27 mouse cellular contexts compared by ENCODE assay signal in genomic region chr19:4033742-4034141, GRCm38 (mm10). TPM values are rescaled to one million over a fixed set of nuclear protein-coding genes. Genes with fewer than 3 reads are reported as not detected.
DNase-seq lines count a peak whose midpoint lies in the region; ATAC-seq and TF ChIP-seq lines count a peak whose summit lies in the region.
"Had no signal": no experiment of that assay in that cellular context is flagged by ENCODE, and none has a peak within 500 bp of the region (broad histone marks: within the 10 kb centered on the region; RNA-seq: fewer than 3 reads in every experiment).

No protein-coding gene starts in this region.

- WGBS in hindbrain, embryonic 13.5 days, result 63% methylated on average over 5 of the region's 5 CpGs
- WGBS in hindbrain, embryonic 12.5 days, result 70% methylated on average over 5 of the region's 5 CpGs
- 61% methylated on average over 5 of the region's 5 CpGs for WGBS in intestine, embryonic 14.5 days
- 53% methylated on average over 5 of the region's 5 CpGs for WGBS in liver, embryonic 12.5 days (ENCODE audit: insufficient replicate concordance)
- WGBS in small intestine, adult 2 months, result 19% methylated on average over 5 of the region's 5 CpGs
- 69% methylated on average over 5 of the region's 5 CpGs for WGBS in embryonic facial prominence, embryonic 10.5 days

- TF ChIP-seq POLR2A in small intestine, adult 2 months (IDR thresholded peaks at IDR 0.05; ENCODE audit: low read depth, low read length), result no peak

- no peaks in the 10 kb centered on the region for H3K36me3 ChIP-seq in hindbrain, embryonic 13.5 days
- H3K36me3 ChIP-seq in hindbrain, embryonic 12.5 days, result no peaks in the 10 kb centered on the region
- H3K36me3 ChIP-seq in intestine, embryonic 14.5 days (ENCODE audit: control insufficient read depth, insufficient read depth, low read length), result peaks cover 5% of the 10 kb centered on the region; the same call in 1 of the 2 replicates
- H3K36me3 ChIP-seq in liver, embryonic 12.5 days, result peaks cover 10% of the 10 kb centered on the region
- H3K36me3 ChIP-seq in small intestine, adult 2 months (ENCODE audit: control insufficient read depth, insufficient read depth, low read length), result peaks cover 6% of the 10 kb centered on the region
- H3K36me3 ChIP-seq in embryonic facial prominence, embryonic 10.5 days (replicated peaks), result peaks cover 13% of the 10 kb centered on the region

- H3K4me3 ChIP-seq in hindbrain, embryonic 13.5 days, result no peak overlapping the region
- H3K4me3 ChIP-seq in hindbrain, embryonic 12.5 days, result no peak overlapping the region
- no peak overlapping the region for H3K4me3 ChIP-seq in intestine, embryonic 14.5 days (ENCODE audit: low read depth, low read length)
- no peak overlapping the region for H3K4me3 ChIP-seq in liver, embryonic 12.5 days
- no peak overlapping the region for H3K4me3 ChIP-seq in small intestine, adult 2 months (ENCODE audit: low read depth, low read length)
- H3K4me3 ChIP-seq in embryonic facial prominence, embryonic 10.5 days, result no peak overlapping the region
- H3K4me3 ChIP-seq: embryonic facial prominence, embryonic 13.5 days; forebrain, embryonic 10.5 days; heart, embryonic 13.5 days; hindbrain, embryonic 10.5 days; megakaryocyte, embryonic 14.5 days; midbrain, embryonic 13.5 days had no signal

- no peak for TF ChIP-seq CTCF in small intestine, adult 2 months (IDR thresholded peaks at IDR 0.05; ENCODE audit: extremely low read depth, insufficient read length, insufficient replicate concordance, low read depth, low read length)

- H3K9ac ChIP-seq in hindbrain, embryonic 13.5 days, result 0 out of 2 replicates have a peak overlapping the region, but pooled peaks have one; percentile 19
- H3K9ac ChIP-seq in hindbrain, embryonic 12.5 days, result no peak overlapping the region
- H3K9ac ChIP-seq in intestine, embryonic 14.5 days (ENCODE audit: low read length), result no peak overlapping the region
- no peak overlapping the region for H3K9ac ChIP-seq in liver, embryonic 12.5 days
- H3K9ac ChIP-seq: embryonic facial prominence, embryonic 13.5 days; heart, embryonic 13.5 days; liver, embryonic 14.5 days; midbrain, embryonic 13.5 days had no signal

- ATAC-seq in hindbrain, embryonic 13.5 days (ENCODE audit: low FRiP score), result no peak
- ATAC-seq in hindbrain, embryonic 12.5 days (ENCODE audit: low FRiP score), result no peak
- ATAC-seq in intestine, embryonic 14.5 days (replicated peaks; ENCODE audit: low FRiP score, low TSS enrichment, low read depth), result no peak
- ATAC-seq in liver, embryonic 12.5 days, result no peak
- ATAC-seq: forebrain, embryonic 16.5 days; hindbrain, postnatal 0 days; midbrain, embryonic 13.5 days had no signal

- DNase-seq in intestine, embryonic 14.5 days (ENCODE audit: low spot score), result no peak
- DNase-seq in T-cell, adult 2 months (ENCODE audit: low spot score), result no peak
- DNase-seq in cerebellum, adult 11-12 months, result no peak
- no peak for DNase-seq in embryonic facial prominence, embryonic 10.5 days (ENCODE audit: low spot score)
- DNase-seq: adrenal gland, adult 8-10 months; cerebellum, adult 11 months; cerebellum, adult 9-11 months; embryo, embryonic 11 days; heart, postnatal 10 days; kidney, postnatal 4 days; lung, postnatal 4 days; thymus, postnatal 14 days had no signal

- no peaks in the 10 kb centered on the region for H3K27me3 ChIP-seq in hindbrain, embryonic 13.5 days
- H3K27me3 ChIP-seq in hindbrain, embryonic 12.5 days, result no peaks in the 10 kb centered on the region
- H3K27me3 ChIP-seq in intestine, embryonic 14.5 days (replicated peaks; ENCODE audit: control insufficient read depth, insufficient read depth, low read length), result no peaks in the 10 kb centered on the region
- H3K27me3 ChIP-seq in liver, embryonic 12.5 days (replicated peaks), result no peaks in the 10 kb centered on the region
- H3K27me3 ChIP-seq in small intestine, adult 2 months (ENCODE audit: control insufficient read depth, insufficient read depth, low read length), result no peaks in the 10 kb centered on the region
- H3K27me3 ChIP-seq in embryonic facial prominence, embryonic 10.5 days (replicated peaks; ENCODE audit: low read depth, poor library complexity, severe bottlenecking), result no peaks in the 10 kb centered on the region
- H3K27me3 ChIP-seq: CH12.LX; embryonic facial prominence, embryonic 13.5 days; heart, embryonic 13.5 days; megakaryocyte, embryonic 14.5 days; midbrain, embryonic 13.5 days had no signal

- peaks cover 21% of the 10 kb centered on the region for H3K4me1 ChIP-seq in hindbrain, embryonic 13.5 days (replicated peaks)
- H3K4me1 ChIP-seq in hindbrain, embryonic 12.5 days, result peaks cover 17% of the 10 kb centered on the region
- peaks cover 12% of the 10 kb centered on the region; the same call in 1 of the 2 replicates for H3K4me1 ChIP-seq in intestine, embryonic 14.5 days (replicated peaks; ENCODE audit: control insufficient read depth, insufficient read depth, low read length)
- H3K4me1 ChIP-seq in liver, embryonic 12.5 days, result peaks cover 27% of the 10 kb centered on the region
- H3K4me1 ChIP-seq in small intestine, adult 2 months (ENCODE audit: control insufficient read depth, insufficient read depth, insufficient read length, low read length), result peaks cover 24% of the 10 kb centered on the region
- peaks cover 24% of the 10 kb centered on the region for H3K4me1 ChIP-seq in embryonic facial prominence, embryonic 10.5 days

- no peak overlapping the region for H3K4me2 ChIP-seq in hindbrain, embryonic 13.5 days
- no peak overlapping the region for H3K4me2 ChIP-seq in hindbrain, embryonic 12.5 days (replicated peaks)
- no peak overlapping the region for H3K4me2 ChIP-seq in intestine, embryonic 14.5 days (ENCODE audit: low read length)
- H3K4me2 ChIP-seq in liver, embryonic 12.5 days, result no peak overlapping the region
- H3K4me2 ChIP-seq: embryonic facial prominence, embryonic 13.5 days; heart, embryonic 13.5 days; midbrain, embryonic 13.5 days had no signal

- H3K27ac ChIP-seq in hindbrain, embryonic 13.5 days, result no peak overlapping the region
- H3K27ac ChIP-seq in hindbrain, embryonic 12.5 days, result no peak overlapping the region
- peak overlapping the region; percentile 25; the same call in 1 of the 2 replicates for H3K27ac ChIP-seq in intestine, embryonic 14.5 days (ENCODE audit: low read depth)
- H3K27ac ChIP-seq in liver, embryonic 12.5 days, result peak overlapping the region; percentile 41; the same call in 1 of the 2 replicates
- H3K27ac ChIP-seq in small intestine, adult 2 months (ENCODE audit: insufficient read depth, low read depth, low read length), result peak overlapping the region; percentile 96
- H3K27ac ChIP-seq in embryonic facial prominence, embryonic 10.5 days (replicated peaks), result no peak overlapping the region
- H3K27ac ChIP-seq: embryonic facial prominence, embryonic 13.5 days; forebrain, embryonic 10.5 days; heart, embryonic 13.5 days; hindbrain, embryonic 10.5 days; hindbrain, postnatal 0 days; liver, embryonic 14.5 days; midbrain, embryonic 13.5 days had no signal

- H3K9me3 ChIP-seq in hindbrain, embryonic 13.5 days, result no peaks in the 10 kb centered on the region
- no peaks in the 10 kb centered on the region for H3K9me3 ChIP-seq in hindbrain, embryonic 12.5 days (replicated peaks)
- no peaks in the 10 kb centered on the region for H3K9me3 ChIP-seq in intestine, embryonic 14.5 days (ENCODE audit: control insufficient read depth, low read length)
- H3K9me3 ChIP-seq in liver, embryonic 12.5 days (replicated peaks), result no peaks in the 10 kb centered on the region
- H3K9me3 ChIP-seq in embryonic facial prominence, embryonic 10.5 days, result no peaks in the 10 kb centered on the region
- H3K9me3 ChIP-seq: embryonic facial prominence, embryonic 13.5 days; forebrain, embryonic 10.5 days; heart, embryonic 13.5 days; hindbrain, embryonic 10.5 days; midbrain, embryonic 13.5 days had no signal

RNA-seq across cellular contexts. Expression of gene Gstp1, which starts 4.0 kb away (rescaled TPM):
- polyA plus RNA-seq in hindbrain, embryonic 13.5 days (2015; fragmentation: Nextera tagmentation; extraction: Ambion mirVana), result 418 and 433 TPM in 2 replicates
- 357 and 360 TPM in 2 replicates for polyA plus RNA-seq in hindbrain, embryonic 12.5 days (2016; fragmentation: Nextera tagmentation; extraction: Ambion mirVana)
- 746 and 810 TPM in 2 replicates for polyA plus RNA-seq in intestine, embryonic 14.5 days (2014; fragmentation: Nextera tagmentation; extraction: Ambion mirVana)
- 583 and 622 TPM in 2 replicates for polyA plus RNA-seq in liver, embryonic 12.5 days (2016; fragmentation: Nextera tagmentation; extraction: Ambion mirVana)
- polyA plus RNA-seq in small intestine, adult 2 months (2012; rRNA removed), result 798 and 1,214 TPM in 2 replicates
- 456 and 458 TPM in 2 replicates for polyA plus RNA-seq in embryonic facial prominence, embryonic 10.5 days (2016; fragmentation: Nextera tagmentation; extraction: Ambion mirVana)

RNA-seq across cellular contexts. Expression of gene Gstp2, which starts 12.1 kb away (rescaled TPM):
- 1.4 and 4.4 TPM in 2 replicates for polyA plus RNA-seq in hindbrain, embryonic 13.5 days (2015; fragmentation: Nextera tagmentation; extraction: Ambion mirVana)
- polyA plus RNA-seq in hindbrain, embryonic 12.5 days (2016; fragmentation: Nextera tagmentation; extraction: Ambion mirVana), result 1.5 and 8.3 TPM in 2 replicates
- 7.8 and 8.8 TPM in 2 replicates for polyA plus RNA-seq in intestine, embryonic 14.5 days (2014; fragmentation: Nextera tagmentation; extraction: Ambion mirVana)
- polyA plus RNA-seq in liver, embryonic 12.5 days (2016; fragmentation: Nextera tagmentation; extraction: Ambion mirVana), result 6.2 and 7.3 TPM in 2 replicates
- polyA plus RNA-seq in small intestine, adult 2 months (2012; rRNA removed), result 231 and 289 TPM in 2 replicates
- 3.7 and 9.1 TPM in 2 replicates for polyA plus RNA-seq in embryonic facial prominence, embryonic 10.5 days (2016; fragmentation: Nextera tagmentation; extraction: Ambion mirVana)
- polyA plus RNA-seq: neural tube, embryonic 14.5 days had no signal

RNA-seq across cellular contexts. Expression of gene Ndufv1, which starts 21.1 kb away (rescaled TPM):
- polyA plus RNA-seq in hindbrain, embryonic 13.5 days (2015; fragmentation: Nextera tagmentation; extraction: Ambion mirVana), result 220 and 241 TPM in 2 replicates
- polyA plus RNA-seq in hindbrain, embryonic 12.5 days (2016; fragmentation: Nextera tagmentation; extraction: Ambion mirVana), result 187 and 188 TPM in 2 replicates
- polyA plus RNA-seq in intestine, embryonic 14.5 days (2014; fragmentation: Nextera tagmentation; extraction: Ambion mirVana), result 247 and 248 TPM in 2 replicates
- polyA plus RNA-seq in liver, embryonic 12.5 days (2016; fragmentation: Nextera tagmentation; extraction: Ambion mirVana), result 186 and 187 TPM in 2 replicates
- polyA plus RNA-seq in small intestine, adult 2 months (2012; rRNA removed), result 92.8 and 170 TPM in 2 replicates
- polyA plus RNA-seq in embryonic facial prominence, embryonic 10.5 days (2016; fragmentation: Nextera tagmentation; extraction: Ambion mirVana), result 211 and 217 TPM in 2 replicates

RNA-seq across cellular contexts. Expression of gene Gstp3, which starts 25.6 kb away (rescaled TPM):
- not detected in 2 replicates for polyA plus RNA-seq in hindbrain, embryonic 13.5 days (2015; fragmentation: Nextera tagmentation; extraction: Ambion mirVana)
- not detected in 2 replicates for polyA plus RNA-seq in hindbrain, embryonic 12.5 days (2016; fragmentation: Nextera tagmentation; extraction: Ambion mirVana)
- 1.0 and 1.3 TPM in 2 replicates for polyA plus RNA-seq in intestine, embryonic 14.5 days (2014; fragmentation: Nextera tagmentation; extraction: Ambion mirVana)
- polyA plus RNA-seq in liver, embryonic 12.5 days (2016; fragmentation: Nextera tagmentation; extraction: Ambion mirVana), result 15.0 and 18.5 TPM in 2 replicates
- 11.8 and 15.0 TPM in 2 replicates for polyA plus RNA-seq in small intestine, adult 2 months (2012; rRNA removed)
- not detected in 2 replicates for polyA plus RNA-seq in embryonic facial prominence, embryonic 10.5 days (2016; fragmentation: Nextera tagmentation; extraction: Ambion mirVana)
- polyA plus RNA-seq: forebrain, embryonic 10.5 days; forebrain, embryonic 16.5 days; hindbrain, embryonic 10.5 days; hindbrain, postnatal 0 days; midbrain, embryonic 13.5 days; neural tube, embryonic 14.5 days had no signal

RNA-seq across cellular contexts. Expression of gene Doc2g, which starts 30.6 kb away (rescaled TPM):
- polyA plus RNA-seq in hindbrain, embryonic 13.5 days (2015; fragmentation: Nextera tagmentation; extraction: Ambion mirVana), result 6.5 and 7.8 TPM in 2 replicates
- polyA plus RNA-seq in hindbrain, embryonic 12.5 days (2016; fragmentation: Nextera tagmentation; extraction: Ambion mirVana), result 4.4 and 5.8 TPM in 2 replicates
- 3.6 and 3.9 TPM in 2 replicates for polyA plus RNA-seq in intestine, embryonic 14.5 days (2014; fragmentation: Nextera tagmentation; extraction: Ambion mirVana)
- polyA plus RNA-seq in liver, embryonic 12.5 days (2016; fragmentation: Nextera tagmentation; extraction: Ambion mirVana), result 1.3 and 1.5 TPM in 2 replicates
- polyA plus RNA-seq in small intestine, adult 2 months (2012; rRNA removed), result 5.1 and 8.2 TPM in 2 replicates
- 4.7 and 5.7 TPM in 2 replicates for polyA plus RNA-seq in embryonic facial prominence, embryonic 10.5 days (2016; fragmentation: Nextera tagmentation; extraction: Ambion mirVana)

Comparison
In these comparisons a context has a peak if more than half of its experiments do, and no peak if none do; other contexts are left out.
1. H3K27ac ChIP-seq: peak in intestine, embryonic 14.5 days (single experiment), liver, embryonic 12.5 days (single experiment) and small intestine, adult 2 months (single experiment); none in hindbrain, embryonic 13.5 days (single experiment), hindbrain, embryonic 12.5 days (single experiment) and embryonic facial prominence, embryonic 10.5 days (single experiment).
2. RNA of gene Gstp2, which starts 12.1 kb away (polyA plus RNA-seq): 231 to 289 TPM in small intestine, adult 2 months; 7.8 to 8.8 TPM in intestine, embryonic 14.5 days, 1.5 to 8.3 TPM in hindbrain, embryonic 12.5 days, 6.2 to 7.3 TPM in liver, embryonic 12.5 days, 3.7 to 9.1 TPM in embryonic facial prominence, embryonic 10.5 days and 1.4 to 4.4 TPM in hindbrain, embryonic 13.5 days; every median in the first group is over 10 times any median in the second.